Mouse (Mus musculus) olfactory bulb, adult 2 months (tissue): ENCODE measurements at regions not wholly inside any gene's neighbourhood (a gene's known extent, or its start where the extent isn't known, plus 50 kb on each side); places are given as distances from the start of the nearest gene placed in this dataset.

Source experiments
- CTCF ChIP-seq: fragments of 200-500 bp; IDR thresholded peaks from 2 replicates; pipeline ENCODE4 v1.5.1; 2012; ENCODE audit warnings: low read depth, mild to moderate bottlenecking, low read length, moderate library complexity; ENCODE audit not compliant: insufficient read depth
- POLR2A ChIP-seq: fragments of 200-500 bp; IDR thresholded peaks from 2 replicates; pipeline ENCODE4 v1.6.1; 2012; ENCODE audit warnings: mild to moderate bottlenecking, low read depth, low read length, moderate library complexity; ENCODE audit not compliant: insufficient read depth

GRCm38 (mm10) chr17:73027122-73027521, 80.7 kb upstream of the Lclat1 start:
- TF ChIP-seq POLR2A: no peak
- no peak for TF ChIP-seq CTCF
